Mouse (Mus musculus) lung, adult 2 months (tissue): ENCODE measurements at regions not wholly inside any gene's neighbourhood (a gene's known extent, or its start where the extent isn't known, plus 50 kb on each side); places are given as distances from the start of the nearest gene placed in this dataset.

Experiments used
- CTCF ChIP-seq: fragments of 200-500 bp; IDR thresholded peaks from 2 replicates; pipeline ENCODE4 v1.5.1; 2011; ENCODE audit warnings: mild to moderate bottlenecking, low read length, control low read depth; ENCODE audit not compliant: insufficient read depth
- POLR2A ChIP-seq: fragments of 200-500 bp; IDR thresholded peaks from 2 replicates; pipeline ENCODE4 v1.6.1; 2011; ENCODE audit warnings: low read depth, mild to moderate bottlenecking, control low read depth, low read length, borderline replicate concordance; ENCODE audit errors: extremely low read depth

GRCm38 (mm10) chr2:61295261-61295964 is 283.0 kb upstream of the Tank start:
- TF ChIP-seq CTCF (no peak), POLR2A (no peak)
